Mouse (Mus musculus): ENCODE measurements around the gene Rpsa.

Gene Rpsa

GRCm38 (mm10) chr9:120174436-120175137 lies 47.1 kb downstream of the Rpsa start:
- no peak for DNase-seq

DNA sequence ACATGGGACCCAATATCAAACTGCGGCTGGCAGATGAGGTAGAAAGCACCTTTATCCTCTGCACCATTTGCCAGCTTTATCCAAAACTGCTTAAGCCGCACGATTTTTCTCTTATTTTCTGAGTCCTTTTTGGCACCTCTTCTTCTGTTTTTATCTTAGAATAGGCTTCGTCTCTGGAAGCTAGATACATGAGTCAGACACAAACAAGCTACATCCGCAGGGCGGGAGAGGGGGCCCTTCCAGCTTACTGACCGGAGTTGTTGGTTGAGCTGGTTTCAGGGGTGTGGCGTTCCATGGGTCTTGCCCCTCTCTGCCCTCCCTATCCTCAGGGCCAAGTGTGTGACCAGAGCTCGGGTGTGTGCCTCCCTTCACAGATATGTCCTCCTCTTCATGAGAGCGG lies 51.3 kb downstream of the Rpsa start:
- no peak for DNase-seq
